Mouse (Mus musculus) mouse embryonic stem cell (cell line): ENCODE results near the gene N4bp1.

Experiments used
- in situ Hi-C, 2 experiments: fragments of 300-500 bp; cut with MboI; formaldehyde crosslinking; loops; 1 replicate in 1 of 2; 3 replicates in 1 of 2; pipeline ENCODE4 v1.14.3; 2019 to 2020; ENCODE audit warnings: low sequenced_read_pairs in 2 of 2, low pct_unique_long_range_greater_than_20kb in 1 of 2, mixed read lengths in 1 of 2; ENCODE audit not compliant: unreplicated experiment in 1 of 2

N4bp1 gene

DNA sequence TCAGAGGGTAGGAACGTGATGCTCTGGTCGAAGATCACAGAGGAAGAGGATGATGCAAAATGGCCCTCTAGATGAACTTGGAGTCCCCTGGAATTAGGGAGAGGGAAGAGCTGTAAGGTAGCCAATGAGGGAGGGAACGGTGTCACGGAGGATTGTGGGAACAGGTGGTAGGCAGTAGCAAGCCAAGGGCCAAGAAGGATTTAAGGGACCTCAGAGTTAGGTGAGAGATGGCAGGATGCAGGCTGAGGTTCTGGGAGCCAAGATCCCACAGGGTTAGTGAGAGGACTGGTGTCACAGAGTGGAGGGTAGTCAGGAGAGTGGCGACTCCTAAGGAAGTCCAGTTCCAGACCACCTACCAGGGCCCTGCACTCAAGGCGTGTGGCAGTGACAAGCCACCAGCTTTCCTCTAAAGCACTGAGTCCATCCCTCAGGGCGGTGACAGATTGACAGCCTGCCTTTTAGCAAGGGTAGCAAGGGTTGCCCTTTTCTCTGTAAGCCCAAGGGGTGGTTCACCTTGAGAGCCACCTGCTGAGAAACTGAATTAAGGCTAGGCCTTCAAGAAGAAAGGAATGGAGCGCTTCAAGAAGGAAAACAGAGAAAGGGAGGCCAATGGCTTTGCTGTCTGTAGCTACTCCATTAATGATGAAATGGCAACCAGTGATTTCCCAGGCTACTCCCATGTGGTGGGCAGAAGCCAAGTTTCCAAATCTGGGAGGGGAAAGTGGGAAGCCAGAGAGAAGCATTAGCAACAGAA, 43.3 kb downstream of the N4bp1 start:
- in situ Hi-C loops, result no loop called here

DNA sequence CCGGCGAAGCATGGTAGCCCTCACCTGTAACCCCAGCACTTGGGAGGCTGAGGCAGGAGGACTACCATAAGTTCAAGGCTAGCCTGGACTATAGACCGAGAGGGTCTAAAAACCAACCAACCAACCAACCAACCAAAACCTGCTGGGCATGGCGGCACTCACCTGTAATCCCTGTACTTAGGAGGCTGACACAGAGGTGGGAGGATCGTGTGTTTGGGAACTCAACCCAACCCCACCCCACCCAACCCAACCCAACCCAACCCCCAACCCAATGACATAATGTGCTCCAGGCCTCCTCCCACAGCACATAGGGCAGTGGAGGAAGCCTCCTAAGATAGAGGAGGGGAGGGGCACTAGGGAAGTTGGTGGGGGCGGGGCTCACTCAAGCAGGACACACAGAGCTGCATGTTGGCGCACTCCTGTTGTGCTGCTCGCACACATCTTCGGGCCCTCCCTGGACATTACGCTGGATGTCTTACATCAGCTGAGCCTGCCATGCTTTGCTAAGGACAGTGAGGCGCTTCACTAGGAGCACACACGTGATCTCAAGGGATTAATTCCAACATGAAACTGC, 44.9 kb downstream of the N4bp1 start:
- in situ Hi-C loops, result no loop called here

DNA sequence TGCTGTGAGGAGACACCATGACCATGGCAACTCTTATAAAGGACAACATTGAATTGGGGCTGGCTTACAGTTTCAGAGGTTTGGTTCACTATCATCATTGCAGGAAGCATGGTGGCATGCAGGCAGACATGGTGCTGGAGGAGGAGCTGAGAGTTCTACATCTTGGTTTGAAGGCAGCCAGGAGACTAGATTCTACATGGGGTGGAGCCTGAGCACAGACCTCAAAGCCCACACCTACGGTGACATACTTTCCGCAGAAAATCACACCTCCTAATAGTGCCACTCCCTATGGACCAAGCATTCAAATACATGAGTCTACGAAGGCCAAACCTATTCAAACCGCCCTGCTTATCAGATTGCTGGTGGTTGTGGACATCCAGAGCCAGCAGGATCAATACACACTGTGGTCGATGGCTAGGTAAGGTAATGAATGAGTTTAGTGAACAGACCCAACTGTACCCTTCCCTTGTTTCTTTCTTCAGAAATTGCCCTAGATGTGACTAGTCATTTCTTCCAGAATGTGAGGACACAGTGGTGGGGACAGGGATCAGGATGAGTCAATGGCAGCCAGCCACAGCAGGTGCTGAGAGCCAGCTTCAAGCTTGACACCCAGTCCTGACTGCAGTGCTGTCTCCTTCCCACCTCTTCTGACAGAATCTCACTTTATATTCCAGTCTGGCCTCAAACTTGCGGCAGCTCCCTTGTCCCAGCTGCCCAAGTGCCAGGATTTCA, 46.2 kb downstream of the N4bp1 start:
- in situ Hi-C loops, result no loop called here

DNA sequence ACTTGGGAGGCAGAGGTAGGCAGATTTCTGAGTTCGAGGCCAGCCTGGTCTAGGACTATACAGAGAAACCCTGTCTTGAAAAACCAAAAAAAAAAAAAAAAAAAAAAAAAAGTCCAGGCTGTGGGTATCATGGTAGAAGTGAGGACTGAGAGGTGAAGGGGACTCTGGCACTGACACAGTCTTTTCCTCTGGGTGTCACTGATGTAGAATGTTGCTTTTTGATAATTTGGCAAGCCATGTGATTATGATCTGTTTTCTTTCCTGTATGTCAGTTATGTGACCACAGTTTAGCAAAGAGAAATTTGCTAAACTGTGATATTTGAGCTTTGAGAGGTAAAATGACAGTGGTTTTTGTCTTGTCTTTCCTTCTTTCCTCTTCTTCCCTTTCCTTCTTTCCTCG, 47.8 kb downstream of the N4bp1 start:
- in situ Hi-C loops, result no loop called here

DNA sequence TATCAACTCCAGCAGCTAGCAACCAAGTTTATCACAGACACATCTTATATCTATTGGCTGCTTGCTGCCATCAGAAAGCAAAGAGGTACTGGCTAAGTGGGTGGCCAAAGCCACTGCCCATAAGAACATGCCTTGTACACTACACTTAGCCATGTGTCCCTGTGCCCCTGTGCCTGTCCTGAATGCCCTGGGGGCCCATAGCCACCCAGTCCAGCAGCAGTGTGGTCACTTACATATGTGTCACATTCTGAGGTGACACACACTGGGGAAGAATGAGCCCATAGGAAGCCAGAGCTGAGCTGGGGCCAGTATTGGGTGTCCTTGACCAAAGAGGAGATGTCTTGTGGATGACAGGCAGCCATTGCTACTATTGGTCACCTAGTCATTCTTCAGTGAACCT, 49.2 kb downstream of the N4bp1 start:
- in situ Hi-C loops, result no loop called here

DNA sequence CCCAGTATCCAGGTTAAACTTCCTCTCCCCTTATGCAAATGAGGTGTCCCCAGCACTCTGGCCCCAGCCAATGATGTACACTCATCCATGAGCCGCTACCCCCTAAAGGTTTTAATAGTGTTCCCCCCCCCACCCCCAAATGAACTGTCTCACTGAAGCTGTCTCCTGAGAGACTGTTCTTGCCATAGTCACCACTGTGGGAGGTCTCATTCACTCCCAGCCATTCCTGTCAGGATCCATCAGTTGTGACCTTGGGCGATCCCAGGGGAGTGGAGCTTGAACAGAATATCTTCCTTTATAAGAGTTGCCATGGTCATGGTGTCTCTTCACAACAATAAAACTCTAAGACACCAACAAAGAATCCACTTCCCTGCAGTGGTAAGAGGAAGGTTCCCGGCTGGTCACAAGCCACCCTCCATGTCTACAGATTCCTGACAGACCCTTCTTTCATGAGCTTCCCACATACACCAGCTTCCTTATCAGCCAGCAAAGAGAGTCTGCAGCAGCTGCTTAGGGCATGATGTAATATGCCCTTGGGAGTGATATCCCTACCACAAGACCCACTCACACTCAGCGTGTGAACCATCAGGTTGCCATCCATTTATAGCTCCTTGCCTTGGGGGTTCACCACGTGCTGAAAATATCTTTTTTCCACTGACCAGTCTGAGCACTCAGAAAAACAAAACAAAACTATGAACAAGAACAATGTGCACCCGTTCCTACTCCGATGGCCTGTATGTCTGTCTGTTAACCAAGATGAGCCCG, 50.4 kb downstream of the N4bp1 start:
- in situ Hi-C loops, result no loop called here

DNA sequence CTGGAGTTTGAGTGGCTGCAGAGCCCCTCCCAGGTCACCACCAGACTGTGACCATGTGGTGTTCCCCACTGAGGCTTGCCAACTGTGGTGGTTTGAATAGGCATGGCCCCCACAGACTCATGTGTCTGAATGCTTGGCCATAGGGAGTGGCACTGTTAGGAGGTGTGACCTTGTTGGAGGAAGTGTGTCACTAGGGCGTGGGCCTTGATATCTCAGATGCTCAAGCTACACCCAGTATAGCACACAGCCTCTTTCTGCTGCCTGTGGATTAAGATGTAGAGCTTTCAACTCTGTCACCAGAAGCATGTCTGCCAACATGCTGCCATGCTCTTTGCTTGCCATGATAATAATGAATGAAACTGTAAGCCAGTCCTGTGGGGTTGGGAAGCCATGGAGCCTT, 51.1 kb downstream of the N4bp1 start:
- in situ Hi-C loops, result no loop called here

DNA sequence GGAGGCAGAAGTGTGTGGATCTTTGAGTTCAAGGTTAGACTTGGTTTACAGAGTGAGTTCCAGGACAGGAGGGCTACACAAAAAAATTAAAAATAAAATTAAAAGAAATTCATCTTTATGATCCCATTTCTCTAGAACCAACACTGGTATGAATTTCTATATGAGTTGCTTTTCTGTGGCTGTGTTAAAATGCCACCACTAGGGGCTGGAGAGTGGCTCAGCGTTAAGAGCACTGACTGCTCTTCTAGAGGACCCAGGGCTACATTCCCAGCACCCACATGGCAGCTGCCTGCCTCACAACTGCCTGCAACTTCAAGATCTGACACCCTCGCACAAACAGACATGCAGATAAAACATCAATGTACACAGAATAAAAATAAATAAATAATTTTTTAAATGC, 56.1 kb downstream of the N4bp1 start:
- in situ Hi-C loops, result loop anchor here in 1 of 2 experiments (5.0 kb wide), 1 partner anchor 78 kb away; no protein-coding TSS in a partner anchor

DNA sequence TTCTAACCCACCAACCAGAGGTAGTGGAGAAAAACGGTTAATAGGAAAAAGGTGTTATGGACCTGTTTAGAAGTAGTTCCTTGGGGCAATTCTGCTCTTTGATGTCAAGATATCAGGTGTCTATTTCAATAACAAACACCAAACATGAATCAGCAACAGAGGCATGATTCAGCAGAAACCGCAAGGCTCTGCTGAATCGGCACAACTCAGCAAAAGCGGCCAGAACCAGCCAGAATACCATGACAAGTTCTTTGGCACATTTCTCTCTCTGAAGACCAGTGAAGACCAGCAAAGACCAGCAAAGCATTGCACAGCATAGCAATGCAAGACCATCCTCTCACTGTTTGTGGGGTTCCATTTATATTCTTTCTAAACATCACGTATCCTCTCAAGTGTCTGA, 57.9 kb downstream of the N4bp1 start:
- in situ Hi-C loops, result loop anchor here in 1 of 2 experiments (5.0 kb wide), 1 partner anchor 80 kb away; no protein-coding TSS in a partner anchor

DNA sequence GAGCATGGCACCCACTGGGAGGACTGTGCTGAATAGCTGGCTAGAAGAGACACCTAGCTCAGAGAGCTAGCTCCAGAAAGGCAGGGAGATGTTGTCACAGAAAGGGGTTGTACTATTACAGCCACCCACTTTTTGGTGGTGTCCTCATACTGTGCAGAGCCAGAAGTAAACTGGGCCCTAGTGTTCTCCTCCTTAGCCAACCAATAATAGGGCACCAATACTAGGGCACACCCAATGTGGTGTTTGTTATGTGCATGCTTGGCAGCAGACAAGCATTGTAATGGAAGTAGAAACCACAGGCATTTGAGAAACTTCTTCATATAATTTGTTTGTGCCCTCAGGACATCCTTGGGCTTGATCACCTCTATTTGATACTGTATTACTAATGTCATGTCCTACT, 58.5 kb downstream of the N4bp1 start:
- in situ Hi-C loops, result loop anchor here in 1 of 2 experiments (5.0 kb wide), 1 partner anchor 81 kb away; no protein-coding TSS in a partner anchor

DNA sequence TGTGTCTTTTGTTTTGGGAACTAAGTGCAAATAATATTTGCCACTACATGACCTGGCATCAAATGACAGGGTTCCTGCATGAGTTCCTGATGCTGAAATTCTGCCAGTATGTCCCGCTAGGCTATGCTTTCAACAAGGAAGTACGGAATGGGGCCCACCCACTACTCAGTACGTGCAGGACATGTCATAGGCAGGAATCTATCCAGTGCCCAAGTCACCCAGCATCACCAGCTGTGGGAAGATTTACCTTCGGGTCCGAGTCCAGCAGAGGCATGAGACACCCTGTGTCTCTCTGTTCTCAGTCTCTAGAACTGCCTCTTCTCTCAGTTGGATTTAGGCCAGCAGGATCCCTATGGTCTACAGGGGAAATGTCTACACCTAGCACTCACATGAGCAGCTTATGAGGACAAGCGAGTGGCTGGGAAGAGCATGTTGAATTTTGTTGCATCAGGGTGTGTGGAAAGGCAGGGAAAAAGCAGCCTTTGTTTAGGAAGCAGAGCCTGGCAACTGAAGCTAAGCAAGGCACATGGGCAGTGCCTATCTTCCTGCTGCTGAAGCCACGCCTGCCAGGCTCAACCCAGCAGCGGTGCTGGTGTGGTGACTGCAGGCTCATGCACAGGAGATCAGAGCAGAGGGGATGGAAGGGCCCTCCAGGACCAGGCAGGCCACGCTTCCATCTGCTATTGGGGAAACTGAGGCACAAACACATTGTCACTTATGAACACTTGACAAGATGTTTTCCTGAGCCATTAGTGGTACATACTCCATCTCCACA, 59.2 kb downstream of the N4bp1 start:
- in situ Hi-C loops, result loop anchor here in 1 of 2 experiments (5.0 kb wide), 1 partner anchor 81 kb away; no protein-coding TSS in a partner anchor

DNA sequence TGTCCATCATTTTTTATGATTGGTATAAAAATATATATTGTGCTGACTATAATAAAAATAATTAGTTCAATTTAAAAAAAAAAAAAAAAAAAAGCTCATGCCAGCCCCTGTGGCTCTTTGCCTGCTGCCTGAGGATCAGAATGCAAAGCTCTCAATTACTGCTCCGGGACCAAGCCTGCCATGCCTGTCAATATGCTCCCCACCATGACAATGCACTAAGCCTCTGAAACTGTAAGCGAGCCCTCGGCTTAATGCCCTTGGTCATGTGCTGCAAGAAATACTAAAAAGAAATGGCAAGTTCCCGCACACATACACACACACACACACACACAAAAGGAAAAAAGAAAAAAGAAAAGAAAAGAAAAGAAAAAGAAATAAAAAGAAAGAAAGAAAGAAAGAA, 60.3 kb downstream of the N4bp1 start:
- in situ Hi-C loops, result loop anchor here in 1 of 2 experiments (5.0 kb wide), 1 partner anchor 83 kb away; no protein-coding TSS in a partner anchor

DNA sequence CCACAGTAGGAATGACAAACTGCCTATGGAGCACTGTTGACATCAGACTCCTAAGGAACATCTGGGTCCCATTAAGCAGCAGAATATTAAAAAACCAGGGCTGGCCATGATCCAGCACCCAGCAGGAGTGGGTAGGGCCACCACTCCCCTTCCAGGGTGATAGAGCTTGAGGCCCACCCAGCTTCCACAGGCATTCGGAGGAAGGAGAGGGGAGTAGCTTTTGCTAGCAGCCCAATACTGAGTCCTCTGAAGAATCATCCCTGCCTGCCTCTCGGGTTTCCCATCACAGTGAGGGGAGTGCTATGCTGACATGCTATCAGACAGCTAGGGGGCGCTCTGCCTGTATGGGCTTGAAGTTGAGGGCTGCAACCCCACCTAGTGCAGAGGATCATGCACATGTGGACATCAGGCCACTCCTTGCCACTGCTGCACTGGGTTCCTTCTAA, 64.3 kb downstream of the N4bp1 start:
- in situ Hi-C loops, result no loop called here

DNA sequence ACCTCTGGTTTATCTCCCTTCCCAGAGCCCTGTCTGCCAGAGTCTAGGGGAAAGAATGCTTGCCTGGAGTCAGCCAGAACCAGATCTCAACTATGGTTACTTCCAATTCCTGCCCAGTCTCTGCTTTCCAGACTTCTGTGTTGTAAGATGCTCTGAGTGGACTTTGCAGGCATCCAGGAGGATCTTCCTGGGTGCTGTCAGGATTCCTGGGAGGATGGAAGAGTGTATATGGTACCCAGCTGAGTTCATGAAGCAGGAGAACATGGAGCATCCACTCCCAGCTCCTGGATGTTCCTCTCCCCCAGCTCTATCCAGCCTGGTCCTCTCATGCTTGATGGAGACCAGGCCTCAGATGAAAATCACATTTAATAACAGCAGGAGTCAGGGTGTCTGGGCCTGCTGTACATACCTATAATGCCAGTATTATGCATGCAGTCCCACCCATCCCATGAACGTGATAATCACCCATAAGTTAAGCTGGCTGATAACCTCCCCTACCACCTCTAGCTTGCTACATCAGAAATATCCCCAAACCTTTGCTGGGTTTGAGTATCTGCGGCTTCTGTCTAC, 64.8 kb downstream of the N4bp1 start:
- in situ Hi-C loops, result no loop called here

DNA sequence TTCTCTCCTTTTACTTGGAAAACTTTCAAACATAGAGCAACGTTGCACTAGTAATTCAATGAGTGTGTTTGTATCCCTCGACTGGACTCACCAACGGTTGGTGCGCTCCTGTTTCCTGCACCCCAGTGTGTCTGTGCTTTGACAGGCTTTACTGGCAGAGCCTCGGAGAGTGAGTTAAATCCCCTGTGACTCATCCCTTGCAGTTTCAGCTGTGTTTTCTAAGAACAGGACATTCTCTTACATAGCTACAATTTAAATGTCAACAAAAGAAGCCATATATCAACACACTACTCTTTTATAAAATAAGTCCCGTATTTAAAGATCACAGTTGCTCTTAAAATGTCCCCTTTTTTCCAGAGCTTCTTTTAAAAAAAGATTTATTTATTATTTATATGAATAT, 65.6 kb downstream of the N4bp1 start:
- in situ Hi-C loops, result no loop called here

DNA sequence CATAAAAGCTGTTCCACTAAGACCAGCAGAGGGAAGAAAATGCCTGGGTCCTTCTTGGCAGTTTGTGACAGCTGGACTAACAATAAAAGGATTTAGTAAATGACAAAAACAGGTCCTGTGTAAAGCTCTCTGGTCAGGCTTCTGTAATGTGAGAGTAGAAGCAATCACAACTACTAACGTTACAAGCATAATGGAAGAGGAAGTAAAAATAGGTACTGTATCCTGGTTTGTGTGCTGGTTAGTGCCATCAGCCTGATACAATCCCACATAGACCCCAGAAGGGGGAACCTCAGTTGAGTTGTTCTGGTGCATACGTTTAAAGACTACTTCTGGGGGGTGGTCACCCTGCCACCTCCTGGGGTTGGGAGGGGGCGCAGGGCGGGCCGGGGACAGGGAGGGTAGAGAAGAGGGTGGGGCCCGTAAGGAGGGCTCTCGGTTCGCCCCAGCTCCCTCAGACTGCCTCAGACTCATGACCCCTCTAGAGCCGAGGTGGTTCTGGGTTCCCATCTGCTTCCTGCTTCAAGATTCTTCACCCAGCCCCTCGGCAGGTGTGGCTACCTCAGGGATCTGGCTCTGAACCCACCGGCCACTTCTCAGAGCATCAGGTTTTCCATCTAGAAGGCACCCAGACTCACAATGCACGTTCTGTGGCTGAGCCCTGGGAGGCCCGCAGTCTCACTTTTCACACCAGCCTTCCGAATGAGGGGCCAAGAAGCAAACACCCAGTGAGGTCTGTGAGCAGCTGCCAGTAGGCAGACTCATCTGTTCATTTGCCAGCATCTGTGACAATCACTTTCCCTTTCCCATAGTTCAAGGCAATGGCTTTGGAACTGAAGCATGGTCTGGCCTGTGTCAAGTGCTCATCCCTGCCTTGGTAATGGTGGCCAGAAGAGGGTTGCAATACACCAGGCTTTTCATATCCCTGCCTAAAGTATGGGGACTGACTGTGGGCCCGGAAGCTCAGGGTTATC, 75.8 kb downstream of the N4bp1 start:
- in situ Hi-C loops, result no loop called here

DNA sequence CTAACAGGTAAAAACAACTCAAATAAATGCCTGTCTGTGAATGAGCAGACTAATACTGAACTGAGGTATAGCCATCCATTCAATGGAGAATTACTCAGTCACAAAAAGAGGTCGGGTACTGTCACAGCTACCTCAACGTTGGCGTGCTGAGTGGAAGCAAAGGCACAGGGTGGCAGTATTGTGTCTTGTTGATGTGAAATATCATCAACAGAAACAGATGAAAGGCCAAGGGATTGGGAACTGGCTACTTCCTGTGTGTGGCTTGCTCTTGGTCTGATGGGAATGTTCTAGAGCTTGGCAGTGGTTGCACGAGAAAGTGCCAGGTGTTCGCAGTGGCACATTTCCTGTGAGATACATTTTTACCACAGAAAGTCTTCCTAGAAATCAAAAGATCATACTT, 76.8 kb downstream of the N4bp1 start:
- in situ Hi-C loops, result no loop called here
